Mouse (Mus musculus) skeletal muscle tissue, postnatal 0 days (tissue): ENCODE measurements around the gene Pcnx. TPM values are rescaled to one million over a fixed set of nuclear protein-coding genes. Genes with fewer than 3 reads are reported as not detected.

Experiments used
- polyA plus RNA-seq: library from polyadenylated mRNA; unstranded; fragments of >200 nt; fragmentation: Nextera tagmentation; extraction: Ambion mirVana; gene quantifications from 2 replicates; pipeline ENCODE4 v1.2.1, GENCODE M21; 2015

Pcnx gene
- 6.2 and 6.3 TPM in 2 replicates for polyA plus RNA-seq

GRCm38 (mm10) chr12:81859351-81860307 lies at the start of gene Pcnx:
Gene Pcnx (plus strand): TSS chr12:81860023.

Other genes with a start within 250 kb of the Pcnx start
- gene Ttc9, start 228.8 kb upstream of the Pcnx start, polyA plus RNA-seq, result 19.7 and 21.2 TPM in 2 replicates
- 0.11 and 0.12 TPM in 2 replicates for gene Map3k9, start 78.8 kb upstream of the Pcnx start, polyA plus RNA-seq